Mouse (Mus musculus): ENCODE results near the gene Pgrmc2.

Gene Pgrmc2

GRCm38 (mm10) chr3:41082885-41083789 lies at the start of gene Pgrmc2:
Gene Pgrmc2 (minus strand): TSS chr3:41083046.
- peak; percentile 96 for DNase-seq (ENCODE audit: low spot score in 2 of 2)

GRCm38 (mm10) chr3:41124000-41124294 lies 41.1 kb upstream of the Pgrmc2 start:
- DNase-seq (ENCODE audit: low spot score in 2 of 2): no peak

GRCm38 (mm10) chr3:41123190-41123999 lies 40.5 kb upstream of the Pgrmc2 start:
- no peak for DNase-seq (ENCODE audit: low spot score in 2 of 2)

- no peak for DNase-seq (ENCODE audit: low spot score in 2 of 2)
Observed at GRCm38 (mm10) chr3:41118173-41118572, 35.3 kb upstream of the Pgrmc2 start.

- no peak for DNase-seq (ENCODE audit: low spot score in 2 of 2)
Observed at GRCm38 (mm10) chr3:41117447-41117846, 34.6 kb upstream of the Pgrmc2 start.

GRCm38 (mm10) chr3:41113186-41113585 lies 30.3 kb upstream of the Pgrmc2 start:
- DNase-seq (ENCODE audit: low spot score in 2 of 2): no peak

GRCm38 (mm10) chr3:41108306-41108785 lies 25.5 kb upstream of the Pgrmc2 start:
- no peak for DNase-seq (ENCODE audit: low spot score in 2 of 2)

GRCm38 (mm10) chr3:41107600-41108305 lies 24.9 kb upstream of the Pgrmc2 start:
- no peak for DNase-seq (ENCODE audit: low spot score in 2 of 2)

- no peak for DNase-seq (ENCODE audit: low spot score in 2 of 2)
Observed at GRCm38 (mm10) chr3:41101905-41102304, 19.1 kb upstream of the Pgrmc2 start.

GRCm38 (mm10) chr3:41100157-41100556 lies 17.3 kb upstream of the Pgrmc2 start:
- no peak for DNase-seq (ENCODE audit: low spot score in 2 of 2)

- DNase-seq (ENCODE audit: low spot score in 2 of 2): no peak
Observed at GRCm38 (mm10) chr3:41099672-41100071, 16.8 kb upstream of the Pgrmc2 start.

- no peak for DNase-seq (ENCODE audit: low spot score in 2 of 2)
Observed at GRCm38 (mm10) chr3:41093210-41093609, 10.4 kb upstream of the Pgrmc2 start.

GRCm38 (mm10) chr3:41092311-41092710 lies 9.5 kb upstream of the Pgrmc2 start:
- DNase-seq (ENCODE audit: low spot score in 2 of 2): no peak

- DNase-seq (ENCODE audit: low spot score in 2 of 2): no peak
Observed at GRCm38 (mm10) chr3:41090839-41091238, 8.0 kb upstream of the Pgrmc2 start.

- DNase-seq (ENCODE audit: low spot score in 2 of 2): no peak
Observed at GRCm38 (mm10) chr3:41087071-41087470, 4.2 kb upstream of the Pgrmc2 start.

- DNase-seq (ENCODE audit: low spot score in 2 of 2): no peak
Observed at GRCm38 (mm10) chr3:41084421-41084820, 1.6 kb upstream of the Pgrmc2 start.

- DNase-seq (ENCODE audit: low spot score in 2 of 2): no peak
Observed at GRCm38 (mm10) chr3:41083790-41084112, 905 bp upstream of the Pgrmc2 start.

GRCm38 (mm10) chr3:41082520-41082884 lies 344 bp downstream of the Pgrmc2 start:
- no peak for DNase-seq (ENCODE audit: low spot score in 2 of 2)

- no peak for DNase-seq (ENCODE audit: low spot score in 2 of 2)
Observed at GRCm38 (mm10) chr3:41081474-41082301, 1.2 kb downstream of the Pgrmc2 start.

GRCm38 (mm10) chr3:41080724-41081123 lies 2.1 kb downstream of the Pgrmc2 start:
- DNase-seq (ENCODE audit: low spot score in 2 of 2): no peak

- no peak for DNase-seq (ENCODE audit: low spot score in 2 of 2)
Observed at GRCm38 (mm10) chr3:41078673-41079072, 4.2 kb downstream of the Pgrmc2 start.

All from spleen, postnatal 14 days (tissue).